Mouse (Mus musculus) neural tube, embryonic 12.5 days (tissue): ENCODE measurements at regions not wholly inside any gene's neighbourhood (a gene's known extent, or its start where the extent isn't known, plus 50 kb on each side); places are given as distances from the start of the nearest gene placed in this dataset.

Source experiments
- ATAC-seq: fragments of 200-750 bp; cut with Nextera tagmentation; 2 replicates; pipeline ENCODE4 v1.8.0; 2017; ENCODE audit warnings: low read depth, mild to moderate bottlenecking, moderate TSS enrichment, moderate library complexity; ENCODE audit not compliant: low FRiP score
- H3K27ac ChIP-seq: fragments of 300-500 bp; sonication (generic); 2 replicates; pipeline ENCODE4 v1.5.1; 2016
- H3K27me3 ChIP-seq: fragments of 300-500 bp; sonication (generic); replicated peaks from 2 replicates; pipeline ENCODE4 v1.6.1; 2016; ENCODE audit warnings: mild to moderate bottlenecking
- H3K36me3 ChIP-seq: fragments of 300-500 bp; sonication (generic); 2 replicates; pipeline ENCODE4 v1.6.1; 2016; ENCODE audit warnings: mild to moderate bottlenecking
- H3K4me1 ChIP-seq: fragments of 300-500 bp; sonication (generic); 2 replicates; pipeline ENCODE4 v1.6.1; 2016
- H3K4me2 ChIP-seq: fragments of 300-500 bp; sonication (generic); replicated peaks from 2 replicates; pipeline ENCODE4 v1.6.1; 2016; ENCODE audit warnings: mild to moderate bottlenecking
- H3K4me3 ChIP-seq: fragments of 300-500 bp; sonication (generic); 2 replicates; pipeline ENCODE4 v1.5.1; 2016
- H3K9ac ChIP-seq: fragments of 300-500 bp; sonication (generic); 2 replicates; pipeline ENCODE4 v1.6.1; 2016; ENCODE audit warnings: mild to moderate bottlenecking
- H3K9me3 ChIP-seq: fragments of 300-500 bp; sonication (generic); 2 replicates; pipeline ENCODE4 v1.6.1; 2016; ENCODE audit warnings: mild to moderate bottlenecking
- WGBS: fragments of 180-500 bp; shearing (Covaris S2); methylation state at CpG from one replicate; pipeline ENCODE4 v1.1.7; 2016; 5-methylcytosine and 5-hydroxymethylcytosine counted together

GRCm38 (mm10) chr2:9669621-9670020, 211.4 kb upstream of the 4930412O13Rik start:
- WGBS: 60% methylated on average over 4 of the region's 4 CpGs
- H3K9ac ChIP-seq: no peak overlapping the region
- no peak overlapping the region for H3K4me2 ChIP-seq
- no peaks in the 10 kb centered on the region for H3K27me3 ChIP-seq
- no peaks in the 10 kb centered on the region for H3K9me3 ChIP-seq
- no peak overlapping the region for H3K27ac ChIP-seq
- no peaks in the 10 kb centered on the region for H3K4me1 ChIP-seq
- no peaks in the 10 kb centered on the region for H3K36me3 ChIP-seq
- no peak overlapping the region for H3K4me3 ChIP-seq
- ATAC-seq: no peak

- Histone ChIP-seq H3K4me2 (no peak overlapping the region), H3K9ac (no peak overlapping the region), H3K27ac (no peak overlapping the region), H3K4me1 (no peaks in the 10 kb centered on the region), H3K36me3 (no peaks in the 10 kb centered on the region), H3K9me3 (no peaks in the 10 kb centered on the region), H3K27me3 (no peaks in the 10 kb centered on the region), H3K4me3 (no peak overlapping the region)
- 76% methylated on average over 7 of the region's 7 CpGs for WGBS
- ATAC-seq: no peak
These were observed 199.3 kb upstream of the 4930412O13Rik start for GRCm38 (mm10) chr2:9681691-9682152.

- Histone ChIP-seq H3K36me3 (no peaks in the 10 kb centered on the region), H3K4me3 (no peak overlapping the region)
- WGBS: 86% methylated on average over 2 of the region's 2 CpGs
These were observed 197.3 kb upstream of the 4930412O13Rik start for GRCm38 (mm10) chr2:9683673-9684210.

GRCm38 (mm10) chr2:9688176-9688575, 192.9 kb upstream of the 4930412O13Rik start:
- ATAC-seq: no peak
- H3K4me2 ChIP-seq: no peak overlapping the region
- H3K9me3 ChIP-seq: no peaks in the 10 kb centered on the region
- H3K27ac ChIP-seq: no peak overlapping the region
- no peaks in the 10 kb centered on the region for H3K27me3 ChIP-seq
- no peaks in the 10 kb centered on the region for H3K4me1 ChIP-seq
- WGBS: 91% methylated on average over 7 of the region's 7 CpGs
- no peaks in the 10 kb centered on the region for H3K36me3 ChIP-seq
- H3K4me3 ChIP-seq: no peak overlapping the region
- H3K9ac ChIP-seq: no peak overlapping the region

More at GRCm38 (mm10) chr2:9683673-9684210, 197.3 kb upstream of the 4930412O13Rik start:
- Histone ChIP-seq H3K27ac (no peak overlapping the region), H3K9me3 (no peaks in the 10 kb centered on the region), H3K4me1 (no peaks in the 10 kb centered on the region), H3K9ac (no peak overlapping the region), H3K27me3 (no peaks in the 10 kb centered on the region), H3K4me2 (no peak overlapping the region)
- ATAC-seq: no peak

DNA sequence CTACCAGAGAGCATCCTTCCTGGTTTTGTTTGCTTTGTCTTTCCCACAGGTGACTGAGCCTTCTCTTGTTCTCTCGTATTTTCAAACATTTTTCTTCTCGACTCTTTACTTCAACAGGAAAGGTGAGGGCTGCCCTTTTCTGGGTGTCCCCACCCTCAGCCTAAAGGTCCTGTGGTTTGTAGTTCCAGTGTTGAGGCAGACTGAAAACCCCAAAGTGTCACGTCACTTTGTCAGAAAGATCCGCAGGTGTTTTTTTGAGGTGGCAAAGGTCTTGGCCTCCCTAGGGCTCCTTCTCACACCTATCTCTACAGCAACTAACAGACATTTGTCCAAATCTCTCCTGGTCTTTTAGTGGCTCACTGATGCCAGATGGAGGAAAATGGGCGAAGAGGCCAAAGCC, 191.5 kb upstream of the 4930412O13Rik start:
- Histone ChIP-seq H3K36me3 (no peaks in the 10 kb centered on the region), H3K27ac (no peak overlapping the region), H3K27me3 (no peaks in the 10 kb centered on the region), H3K4me3 (no peak overlapping the region), H3K9me3 (no peaks in the 10 kb centered on the region), H3K4me2 (no peak overlapping the region), H3K4me1 (no peaks in the 10 kb centered on the region), H3K9ac (no peak overlapping the region)
- ATAC-seq: no peak
- 85% methylated on average over 5 of the region's 5 CpGs for WGBS

GRCm38 (mm10) chr2:9691506-9691905, 189.5 kb upstream of the 4930412O13Rik start:
- no peak overlapping the region for H3K27ac ChIP-seq
- no peak overlapping the region for H3K9ac ChIP-seq
- H3K4me1 ChIP-seq: no peaks in the 10 kb centered on the region
- ATAC-seq: no peak
- 76% methylated on average over 5 of the region's 5 CpGs for WGBS
- H3K9me3 ChIP-seq: no peaks in the 10 kb centered on the region
- H3K4me2 ChIP-seq: no peak overlapping the region
- H3K27me3 ChIP-seq: no peaks in the 10 kb centered on the region
- no peak overlapping the region for H3K4me3 ChIP-seq
- no peaks in the 10 kb centered on the region for H3K36me3 ChIP-seq

- 88% methylated on average over 8 of the region's 8 CpGs for WGBS
- Histone ChIP-seq H3K4me2 (no peak overlapping the region), H3K27me3 (no peaks in the 10 kb centered on the region), H3K4me1 (no peaks in the 10 kb centered on the region), H3K27ac (no peak overlapping the region), H3K9me3 (no peaks in the 10 kb centered on the region), H3K36me3 (no peaks in the 10 kb centered on the region), H3K4me3 (no peak overlapping the region), H3K9ac (no peak overlapping the region)
- no peak for ATAC-seq
These were observed 189.1 kb upstream of the 4930412O13Rik start for GRCm38 (mm10) chr2:9691906-9692305.

DNA sequence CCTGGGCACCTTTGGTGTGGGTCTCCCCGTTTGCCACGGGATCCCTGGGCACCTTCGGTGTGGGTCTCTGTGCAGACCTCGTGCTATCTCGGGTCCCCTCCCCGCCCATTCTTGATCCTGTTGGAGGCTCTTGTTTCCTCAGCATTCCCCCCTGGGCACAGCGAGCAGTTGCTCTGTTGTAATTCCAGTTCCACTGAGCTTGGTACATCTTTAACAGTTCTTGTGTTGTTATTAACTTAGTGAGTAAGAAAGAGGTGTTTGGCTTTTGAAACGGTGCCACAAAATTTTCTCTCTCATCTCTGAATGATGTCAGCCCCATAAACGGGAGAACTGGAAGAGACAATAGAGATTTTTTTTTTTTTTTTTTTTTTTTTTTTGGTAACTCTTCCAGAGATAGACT, 187.7 kb upstream of the 4930412O13Rik start:
- Histone ChIP-seq H3K27me3 (no peaks in the 10 kb centered on the region), H3K4me1 (no peaks in the 10 kb centered on the region), H3K4me2 (no peak overlapping the region), H3K9me3 (no peaks in the 10 kb centered on the region), H3K27ac (no peak overlapping the region), H3K9ac (no peak overlapping the region), H3K4me3 (no peak overlapping the region), H3K36me3 (no peaks in the 10 kb centered on the region)
- 83% methylated on average over 9 of the region's 9 CpGs for WGBS
- ATAC-seq: no peak

- Histone ChIP-seq H3K9me3 (no peaks in the 10 kb centered on the region), H3K36me3 (no peaks in the 10 kb centered on the region), H3K27me3 (no peaks in the 10 kb centered on the region), H3K4me2 (no peak overlapping the region), H3K27ac (no peak overlapping the region), H3K4me3 (no peak overlapping the region), H3K4me1 (no peaks in the 10 kb centered on the region), H3K9ac (no peak overlapping the region)
- 79% methylated on average over 8 of the region's 8 CpGs for WGBS
- ATAC-seq: no peak
These were observed 186.9 kb upstream of the 4930412O13Rik start for GRCm38 (mm10) chr2:9694178-9694577.

DNA sequence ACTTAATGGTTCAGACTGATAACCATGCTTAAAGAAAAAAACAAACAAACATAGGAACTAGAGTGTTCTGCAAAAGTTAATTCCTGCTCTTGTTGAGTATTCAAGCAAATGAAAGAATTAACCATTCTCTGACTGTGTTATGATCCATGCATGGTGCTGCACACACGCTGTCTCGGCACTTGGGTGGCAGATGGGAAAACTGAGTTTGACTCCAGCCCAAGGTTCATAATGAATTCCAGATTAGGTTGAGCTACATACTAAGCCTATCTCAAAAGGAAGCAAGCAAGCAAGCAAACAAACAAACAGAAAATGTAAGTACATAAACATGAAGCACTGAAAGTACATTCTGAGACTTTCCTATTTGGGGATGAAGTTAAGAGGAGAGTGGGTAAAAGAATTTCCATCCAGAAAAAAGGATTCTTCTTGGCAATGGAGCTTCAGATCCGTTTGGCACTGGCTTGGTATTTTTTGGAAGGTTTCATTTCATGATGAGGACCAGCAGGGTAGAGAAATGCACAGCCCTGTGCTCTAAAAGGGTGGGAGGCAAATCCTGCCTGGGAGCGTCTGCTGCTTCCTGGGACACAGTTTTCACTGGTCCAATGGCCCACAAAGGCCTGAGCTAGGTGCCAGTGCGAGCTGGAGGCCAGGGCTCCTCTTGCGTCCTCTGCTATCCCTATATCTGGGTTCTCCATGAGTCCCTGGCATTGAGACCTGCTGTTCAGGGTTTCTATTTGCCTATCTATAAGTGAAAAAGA, 183.3 kb upstream of the 4930412O13Rik start:
- Histone ChIP-seq H3K4me3 (no peak overlapping the region), H3K27ac (no peak overlapping the region), H3K4me2 (no peak overlapping the region), H3K36me3 (no peaks in the 10 kb centered on the region), H3K27me3 (no peaks in the 10 kb centered on the region), H3K9ac (no peak overlapping the region), H3K9me3 (no peaks in the 10 kb centered on the region), H3K4me1 (no peaks in the 10 kb centered on the region)
- 81% methylated on average over 6 of the region's 6 CpGs for whole genome bisulfite sequencing
- no peak for ATAC-seq

- H3K36me3 ChIP-seq: no peaks in the 10 kb centered on the region
- H3K27ac ChIP-seq: no peak overlapping the region
- no peaks in the 10 kb centered on the region for H3K9me3 ChIP-seq
- WGBS: 85% methylated on average over 3 of the region's 3 CpGs
- no peaks in the 10 kb centered on the region for H3K27me3 ChIP-seq
- no peak for ATAC-seq
- no peak overlapping the region for H3K4me2 ChIP-seq
- H3K4me1 ChIP-seq: no peaks in the 10 kb centered on the region
- H3K9ac ChIP-seq: no peak overlapping the region
- no peak overlapping the region for H3K4me3 ChIP-seq
These were observed 176.8 kb upstream of the 4930412O13Rik start for GRCm38 (mm10) chr2:9704266-9704665.

GRCm38 (mm10) chr2:9709466-9709865, 171.6 kb upstream of the 4930412O13Rik start:
- ATAC-seq: no peak
- Histone ChIP-seq H3K4me3 (no peak overlapping the region), H3K27me3 (no peaks in the 10 kb centered on the region), H3K4me1 (no peaks in the 10 kb centered on the region), H3K4me2 (no peak overlapping the region), H3K36me3 (no peaks in the 10 kb centered on the region), H3K27ac (no peak overlapping the region), H3K9me3 (no peaks in the 10 kb centered on the region), H3K9ac (no peak overlapping the region)
- WGBS: 81% methylated on average over 7 of the region's 7 CpGs

GRCm38 (mm10) chr2:9717904-9718303, 163.1 kb upstream of the 4930412O13Rik start:
- Histone ChIP-seq H3K4me3 (no peak overlapping the region), H3K27ac (no peak overlapping the region), H3K9me3 (no peaks in the 10 kb centered on the region), H3K4me1 (no peaks in the 10 kb centered on the region), H3K27me3 (no peaks in the 10 kb centered on the region), H3K4me2 (no peak overlapping the region), H3K36me3 (no peaks in the 10 kb centered on the region), H3K9ac (no peak overlapping the region)
- ATAC-seq: no peak
- 53% methylated on average over 1 of the region's 1 CpGs for WGBS
